Mouse (Mus musculus) cerebellum, adult 11 months (tissue): ENCODE results near the gene Nptx1.

Experiments
- DNase-seq: peaks from one replicate; pipeline ENCODE4 v3.0.0; 2022

Gene Nptx1

DNA sequence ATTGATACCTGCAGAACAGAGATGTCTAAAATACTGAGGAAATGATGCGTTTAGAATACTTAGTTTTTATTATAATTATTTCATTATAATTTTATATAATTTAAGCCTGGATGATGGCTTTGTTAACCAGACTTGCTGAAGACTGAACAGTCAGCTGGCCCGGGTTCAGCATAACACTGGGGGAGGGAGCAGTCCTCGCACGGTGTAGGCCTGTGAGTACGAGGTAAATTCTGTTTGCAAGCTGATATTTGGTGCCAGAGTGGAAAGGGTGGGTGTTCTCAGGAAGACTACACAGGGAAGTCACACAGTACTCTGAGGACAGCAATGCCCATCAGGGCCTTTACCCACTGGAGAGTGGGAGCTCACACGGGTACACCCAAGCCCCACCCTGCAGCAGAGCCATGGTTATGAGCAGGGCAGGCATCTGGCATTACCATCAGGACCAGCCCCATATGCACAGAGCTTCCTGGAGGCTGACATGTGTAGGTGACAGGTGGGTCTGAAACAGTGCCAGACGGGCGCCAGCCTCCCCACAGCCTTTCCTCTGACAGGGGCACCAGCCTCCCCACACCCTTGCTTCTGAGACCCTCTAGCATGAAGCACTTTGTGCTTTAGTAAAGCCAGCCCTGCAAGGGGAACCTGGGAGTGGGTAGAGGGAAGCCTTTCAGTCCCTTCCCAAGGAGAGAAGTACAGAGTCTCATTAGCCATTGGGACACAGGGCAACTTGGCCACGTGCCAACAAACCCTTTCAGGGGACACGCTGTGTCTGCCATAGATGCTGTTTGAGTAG, 3.2 kb upstream of the Nptx1 start:
- peak; percentile 51 for DNase-seq

- DNase-seq, result no peak
These were observed 1.8 kb upstream of the Nptx1 start for GRCm38 (mm10) chr11:119549371-119549811.

- DNase-seq, result peak; percentile 47
These were observed 1.3 kb upstream of the Nptx1 start for GRCm38 (mm10) chr11:119548741-119549370.

DNA sequence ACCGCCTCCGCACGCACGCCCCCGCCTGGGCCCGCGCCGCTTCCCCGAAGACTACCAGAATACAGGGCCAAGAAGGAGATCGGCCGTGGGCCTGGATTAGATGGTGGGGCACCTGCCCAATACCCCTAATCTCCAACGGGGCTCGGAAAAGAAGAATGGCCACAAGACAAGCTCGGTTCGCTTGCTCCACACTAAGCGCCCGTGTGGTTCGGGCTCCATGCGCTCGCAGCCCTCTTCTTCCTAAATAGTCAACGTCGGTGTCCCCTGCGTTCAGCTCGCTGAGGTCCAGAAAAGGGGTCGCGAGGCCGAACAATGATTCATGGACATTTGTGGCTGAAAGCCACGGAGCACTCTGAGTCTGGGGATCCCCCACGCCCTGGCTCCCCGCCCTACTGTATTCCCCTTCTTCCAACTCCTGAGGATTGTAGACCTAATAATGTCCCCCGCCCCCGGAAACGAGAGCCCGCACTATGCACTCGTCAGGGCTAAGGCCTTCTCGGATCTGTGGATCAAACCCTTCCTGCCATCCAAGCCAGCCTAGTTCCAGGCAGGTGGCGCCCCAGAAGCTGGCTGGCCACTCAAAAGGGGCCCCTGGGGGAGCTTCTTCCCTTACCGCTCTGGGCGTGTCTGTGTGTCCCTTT, 518 bp upstream of the Nptx1 start:
- DNase-seq, result peak; percentile 59

- DNase-seq, result peak; percentile 51
These were observed 914 bp downstream of the Nptx1 start for GRCm38 (mm10) chr11:119546496-119547182.

GRCm38 (mm10) chr11:119545741-119546495, 1.6 kb downstream of the Nptx1 start:
- peak; percentile 63 for DNase-seq

- no peak for DNase-seq
These were observed 2.3 kb downstream of the Nptx1 start for GRCm38 (mm10) chr11:119545281-119545680.

GRCm38 (mm10) chr11:119544518-119545105, 2.9 kb downstream of the Nptx1 start:
- peak; percentile 74 for DNase-seq

- DNase-seq, result no peak
These were observed 3.6 kb downstream of the Nptx1 start for GRCm38 (mm10) chr11:119543816-119544517.

- peak; percentile 64 for DNase-seq
These were observed 4.7 kb downstream of the Nptx1 start for GRCm38 (mm10) chr11:119542886-119543285.

DNA sequence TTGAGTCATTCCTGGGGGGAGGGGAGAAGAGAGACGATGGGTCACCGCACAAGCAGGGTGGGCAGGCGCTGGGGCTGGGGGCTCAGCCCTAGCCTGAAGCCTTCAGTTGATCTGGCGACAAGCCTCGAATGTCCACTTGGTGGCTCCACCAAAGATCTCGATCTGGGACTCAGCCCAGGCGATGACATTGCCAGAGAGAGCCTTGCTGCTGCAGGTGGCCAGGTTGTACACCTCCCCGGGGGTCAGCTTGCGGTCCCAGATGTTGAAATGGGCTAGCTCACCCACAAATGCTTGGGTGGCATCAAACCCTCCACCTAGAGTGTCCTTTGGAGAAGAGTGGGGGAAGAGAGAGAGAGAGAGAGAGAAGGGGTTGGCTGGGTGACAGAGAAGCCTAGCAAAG, 5.2 kb downstream of the Nptx1 start:
- DNase-seq, result peak; percentile 64

- no peak for DNase-seq
These were observed 6.5 kb downstream of the Nptx1 start for GRCm38 (mm10) chr11:119541082-119541481.

DNA sequence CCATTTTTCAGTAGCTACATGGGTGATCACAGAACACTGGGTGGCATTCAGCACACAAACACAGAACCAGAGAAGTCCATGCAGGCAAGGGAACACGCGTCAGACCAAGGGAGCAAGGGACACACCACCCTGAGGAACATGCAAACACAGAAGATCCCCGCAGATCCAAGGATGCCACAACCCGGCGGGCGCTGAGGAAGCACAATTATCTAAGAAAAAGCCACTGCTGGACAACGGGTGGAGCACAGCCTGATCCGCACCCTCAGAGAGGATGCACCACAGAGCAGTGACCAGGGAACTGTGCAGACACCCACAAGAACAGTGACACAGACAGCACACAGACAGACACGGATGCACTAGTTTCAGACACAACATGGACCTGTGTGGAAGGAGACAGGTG, 7.0 kb downstream of the Nptx1 start:
- no peak for DNase-seq

GRCm38 (mm10) chr11:119539944-119540343, 7.6 kb downstream of the Nptx1 start:
- DNase-seq, result peak; percentile 61

GRCm38 (mm10) chr11:119533745-119534144, 13.8 kb downstream of the Nptx1 start:
- DNase-seq, result no peak

DNA sequence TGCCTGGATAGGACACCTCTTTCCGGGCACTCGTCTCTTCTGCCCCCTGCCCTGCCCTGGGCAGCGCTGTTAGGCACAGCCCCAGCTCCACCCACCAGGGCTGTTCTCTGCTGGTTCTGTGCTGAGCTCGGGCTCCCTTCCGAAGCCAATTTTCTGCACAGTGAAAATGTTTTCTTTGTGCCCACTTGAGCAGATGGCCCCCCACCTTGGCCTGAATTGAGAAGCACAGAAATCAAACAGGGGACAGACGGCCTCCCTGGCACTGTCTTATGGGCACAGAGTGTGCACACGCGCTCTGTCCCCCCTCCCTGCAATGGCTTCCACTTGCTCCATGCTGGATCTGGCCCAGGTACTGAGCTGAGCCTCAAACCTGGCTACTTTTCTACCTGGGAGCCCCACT, 15.1 kb downstream of the Nptx1 start:
- DNase-seq, result peak; percentile 80

DNA sequence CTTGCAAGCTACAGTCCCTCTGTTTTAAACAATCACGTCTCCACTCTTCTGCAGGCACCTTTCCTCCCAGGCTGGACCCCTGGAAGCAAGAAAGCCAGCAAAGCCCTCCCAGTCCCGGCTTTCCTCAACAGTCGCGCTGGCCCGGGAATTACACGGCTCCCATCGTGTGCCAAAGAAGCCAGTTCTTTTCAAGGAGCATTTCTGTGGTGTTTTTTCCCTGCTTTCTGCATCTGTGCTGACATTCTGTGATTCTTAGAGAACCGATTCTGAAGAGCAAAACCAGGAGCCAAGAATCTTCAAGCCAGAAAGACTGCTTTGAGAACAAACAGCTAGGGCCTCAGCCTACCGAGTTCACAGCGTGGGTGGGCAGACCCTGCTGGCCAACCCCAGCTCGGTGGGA, 18.6 kb downstream of the Nptx1 start:
- no peak for DNase-seq

- no peak for DNase-seq
These were observed 21.2 kb downstream of the Nptx1 start for GRCm38 (mm10) chr11:119526068-119526966.

DNA sequence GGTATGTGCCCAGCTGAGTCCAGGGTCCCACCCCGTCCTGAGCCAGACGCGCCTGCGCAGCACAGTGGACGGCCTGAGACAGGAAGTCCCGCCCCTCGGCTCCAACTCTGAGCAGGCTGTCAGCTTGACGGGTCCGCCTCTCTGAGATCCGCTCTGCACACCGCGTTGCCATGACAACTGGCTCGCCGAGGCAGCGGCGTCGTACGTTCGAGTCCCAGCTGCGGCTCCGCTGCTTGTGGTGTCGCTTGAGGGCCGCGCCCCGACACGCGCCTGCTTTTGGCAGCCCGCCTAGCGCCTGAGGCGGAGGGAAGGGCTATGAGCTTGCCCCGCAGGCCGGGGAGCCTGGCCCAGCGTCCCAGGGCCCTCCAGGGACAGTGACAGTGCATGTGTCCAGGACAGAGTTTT, 23.0 kb downstream of the Nptx1 start:
- peak; percentile 67 for DNase-seq

GRCm38 (mm10) chr11:119523392-119523791, 24.2 kb downstream of the Nptx1 start:
- no peak for DNase-seq
